Mouse (Mus musculus) forebrain, embryonic 10.5 days (tissue): Measurements from ENCODE around the gene Mbd6. TPM values are rescaled to one million over a fixed set of nuclear protein-coding genes. Genes with fewer than 3 reads are reported as not detected.
"Not testable (repeated sequence)": the region's sequence is repeated elsewhere in the genome, so short reads cannot be mapped to it uniquely, and the experiment has no call there.

ENCODE experiments used
- DNase-seq: peaks from one replicate; pipeline ENCODE4 v3.0.0-alpha.2; 2017; ENCODE audit warnings: low spot score; ENCODE audit errors: extremely low spot score
- H3K27ac ChIP-seq: fragments of 300-500 bp; sonication (generic); 2 replicates; pipeline ENCODE4 v1.5.1; 2016; ENCODE audit warnings: mild to moderate bottlenecking
- H3K27me3 ChIP-seq: fragments of 300-500 bp; sonication (generic); 2 replicates; pipeline ENCODE4 v1.6.1; 2016; ENCODE audit warnings: mild to moderate bottlenecking; ENCODE audit not compliant: poor library complexity, severe bottlenecking
- H3K36me3 ChIP-seq: fragments of 300-500 bp; sonication (generic); replicated peaks from 2 replicates; pipeline ENCODE4 v1.6.1; 2016; ENCODE audit warnings: mild to moderate bottlenecking, moderate library complexity
- H3K4me1 ChIP-seq: fragments of 300-500 bp; sonication (generic); 2 replicates; pipeline ENCODE4 v1.6.1; 2016
- H3K4me3 ChIP-seq: fragments of 300-500 bp; sonication (generic); 2 replicates; pipeline ENCODE4 v1.5.1; 2016; ENCODE audit warnings: mild to moderate bottlenecking, moderate library complexity
- H3K9me3 ChIP-seq: fragments of 300-500 bp; sonication (generic); 2 replicates; pipeline ENCODE4 v1.6.1; 2016; ENCODE audit warnings: mild to moderate bottlenecking, moderate library complexity
- WGBS: fragments of 180-500 bp; shearing (Covaris S2); methylation state at CpG from one replicate; pipeline ENCODE4 v1.1.7; 2016; 5-methylcytosine and 5-hydroxymethylcytosine counted together
- polyA plus RNA-seq: library from polyadenylated mRNA; unstranded; fragments of >200 nt; fragmentation: Nextera tagmentation; extraction: Ambion mirVana; gene quantifications from 2 replicates; pipeline ENCODE4 v1.2.1, GENCODE M21; 2016

Gene Mbd6
- polyA plus RNA-seq, 1 experiment from 2014 or later, result 9.1 TPM

DNA sequence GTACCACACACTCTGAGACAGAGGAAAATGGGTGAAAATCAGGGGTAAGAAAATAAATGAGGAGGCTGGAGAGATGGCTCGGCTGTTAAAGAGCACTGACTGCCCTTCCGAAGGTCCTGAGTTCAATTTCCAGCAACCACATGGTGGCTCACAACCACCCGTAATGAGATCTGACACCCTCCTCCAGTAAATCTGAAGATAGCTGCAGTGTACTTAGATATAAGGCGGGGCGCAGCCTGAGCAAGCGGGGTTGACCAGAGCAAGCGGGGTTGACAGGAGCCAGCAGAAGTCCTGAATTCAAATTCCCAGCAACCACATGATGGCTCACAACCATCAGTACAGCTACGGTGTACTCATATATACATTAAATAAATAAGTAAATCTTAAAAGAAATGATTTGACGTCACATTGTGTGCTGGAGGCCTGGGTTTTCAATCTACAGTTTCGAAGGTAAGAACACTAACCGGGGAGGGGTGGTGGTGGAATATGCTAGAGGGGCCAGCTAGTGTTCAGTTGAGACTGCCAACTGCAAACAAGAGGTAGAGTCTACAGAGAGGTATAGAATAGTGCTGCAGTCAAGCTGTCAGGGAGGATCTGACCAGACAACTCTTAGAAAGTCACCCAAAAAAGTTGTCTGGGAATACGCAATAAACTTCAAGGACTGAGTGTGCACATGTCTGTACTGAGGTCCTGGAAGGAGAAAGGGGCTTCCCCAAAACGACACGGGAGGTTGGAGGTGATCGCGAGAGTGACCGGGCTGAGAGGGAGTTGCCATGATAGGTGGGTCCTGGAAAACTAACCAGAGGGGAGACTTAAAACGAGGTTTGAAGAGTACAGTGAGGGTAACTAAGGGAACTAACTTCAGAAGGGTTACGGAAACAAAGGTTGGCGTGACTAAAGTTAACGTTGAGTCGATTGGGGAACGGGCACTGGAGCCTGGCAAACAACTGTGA, 22.0 kb upstream of the Mbd6 start:
- DNase-seq, result no peak
- H3K4me3 ChIP-seq, result peak overlapping the region; percentile 84
- 40% methylated on average over 23 of the region's 23 CpGs for WGBS
- peaks cover 45% of the 10 kb centered on the region for H3K36me3 ChIP-seq
- peak overlapping the region; percentile 94 for H3K27ac ChIP-seq
- H3K9me3 ChIP-seq, result no peaks in the 10 kb centered on the region
- no peaks in the 10 kb centered on the region for H3K27me3 ChIP-seq
- H3K4me1 ChIP-seq, result peaks cover 13% of the 10 kb centered on the region

DNA sequence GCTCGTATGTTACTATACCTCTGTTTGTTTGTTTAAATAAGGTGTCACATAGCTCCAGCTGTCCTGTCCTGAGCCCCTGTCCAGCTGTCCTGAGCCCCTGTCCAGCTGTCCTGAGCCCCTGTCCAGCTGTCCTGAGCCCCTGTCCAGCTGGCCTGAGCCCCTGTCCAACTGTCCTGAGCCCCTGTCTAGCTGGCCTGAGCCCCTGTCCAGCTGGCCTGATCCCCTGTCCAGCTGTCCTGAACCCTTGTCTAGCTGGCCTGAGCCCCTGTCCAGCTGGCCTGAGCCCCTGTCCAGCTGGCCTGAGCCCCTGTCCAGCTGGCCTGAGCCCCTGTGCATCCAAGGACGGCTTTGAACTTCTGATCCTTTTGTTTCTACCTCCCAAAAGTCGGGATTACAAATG, 20.3 kb upstream of the Mbd6 start:
- H3K4me3 ChIP-seq, H3K9me3 ChIP-seq, DNase-seq, H3K27ac ChIP-seq, H3K27me3 ChIP-seq: not testable (repeated sequence)
- 90% methylated on average over 3 of the region's 3 CpGs for WGBS
- H3K4me1 ChIP-seq, result peaks cover 13% of the 10 kb centered on the region
- peaks cover 62% of the 10 kb centered on the region for H3K36me3 ChIP-seq

DNA sequence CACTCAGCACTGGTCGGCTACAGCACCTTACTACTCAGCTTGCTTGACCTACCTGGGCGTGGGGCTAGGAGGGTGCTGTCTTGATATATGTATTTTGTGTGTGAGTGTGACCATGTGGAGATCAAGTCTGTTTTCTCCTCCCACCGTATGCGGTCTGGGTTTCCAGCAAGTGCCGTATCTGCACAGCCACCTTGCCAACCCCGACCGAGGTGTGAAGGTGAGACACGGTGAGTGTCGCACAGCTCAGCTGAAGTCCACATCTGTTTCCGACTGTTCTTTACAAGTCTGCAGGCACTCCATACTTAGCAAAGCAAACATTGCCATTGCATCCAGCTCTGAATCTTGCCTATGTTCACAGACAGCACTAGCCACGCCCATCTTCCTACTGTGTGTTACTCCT, 14.3 kb upstream of the Mbd6 start:
- H3K4me3 ChIP-seq, result no peak overlapping the region
- DNase-seq, result no peak
- no peaks in the 10 kb centered on the region for H3K9me3 ChIP-seq
- H3K36me3 ChIP-seq, result peaks cover 100% of the 10 kb centered on the region
- no peak overlapping the region for H3K27ac ChIP-seq
- no peaks in the 10 kb centered on the region for H3K4me1 ChIP-seq
- WGBS, result 92% methylated on average over 11 of the region's 11 CpGs
- H3K27me3 ChIP-seq, result no peaks in the 10 kb centered on the region

DNA sequence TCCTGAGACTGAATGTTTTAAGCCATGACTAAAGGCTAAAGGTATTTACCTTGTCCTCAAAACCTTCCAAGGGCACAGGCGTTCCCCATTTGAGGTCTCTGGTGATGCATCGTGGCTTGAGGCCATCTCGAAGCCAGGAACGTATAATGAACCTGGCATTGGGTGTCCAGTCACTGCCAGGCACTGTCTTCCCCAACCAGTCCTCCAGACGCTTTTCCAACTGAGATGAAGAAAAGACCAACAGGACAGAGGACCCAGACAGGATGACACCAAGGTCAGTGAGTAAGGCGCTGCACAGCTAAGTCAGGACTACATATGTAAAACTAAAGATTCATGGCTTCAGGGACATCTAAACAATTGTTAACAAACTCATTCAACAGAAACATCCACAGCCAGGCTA, 11.5 kb upstream of the Mbd6 start:
- no peak for DNase-seq
- 92% methylated on average over 6 of the region's 6 CpGs for WGBS
- H3K36me3 ChIP-seq, result peaks cover 100% of the 10 kb centered on the region
- no peaks in the 10 kb centered on the region for H3K4me1 ChIP-seq
- no peak overlapping the region for H3K27ac ChIP-seq
- H3K27me3 ChIP-seq, result no peaks in the 10 kb centered on the region
- H3K9me3 ChIP-seq, result no peaks in the 10 kb centered on the region
- no peak overlapping the region for H3K4me3 ChIP-seq

DNA sequence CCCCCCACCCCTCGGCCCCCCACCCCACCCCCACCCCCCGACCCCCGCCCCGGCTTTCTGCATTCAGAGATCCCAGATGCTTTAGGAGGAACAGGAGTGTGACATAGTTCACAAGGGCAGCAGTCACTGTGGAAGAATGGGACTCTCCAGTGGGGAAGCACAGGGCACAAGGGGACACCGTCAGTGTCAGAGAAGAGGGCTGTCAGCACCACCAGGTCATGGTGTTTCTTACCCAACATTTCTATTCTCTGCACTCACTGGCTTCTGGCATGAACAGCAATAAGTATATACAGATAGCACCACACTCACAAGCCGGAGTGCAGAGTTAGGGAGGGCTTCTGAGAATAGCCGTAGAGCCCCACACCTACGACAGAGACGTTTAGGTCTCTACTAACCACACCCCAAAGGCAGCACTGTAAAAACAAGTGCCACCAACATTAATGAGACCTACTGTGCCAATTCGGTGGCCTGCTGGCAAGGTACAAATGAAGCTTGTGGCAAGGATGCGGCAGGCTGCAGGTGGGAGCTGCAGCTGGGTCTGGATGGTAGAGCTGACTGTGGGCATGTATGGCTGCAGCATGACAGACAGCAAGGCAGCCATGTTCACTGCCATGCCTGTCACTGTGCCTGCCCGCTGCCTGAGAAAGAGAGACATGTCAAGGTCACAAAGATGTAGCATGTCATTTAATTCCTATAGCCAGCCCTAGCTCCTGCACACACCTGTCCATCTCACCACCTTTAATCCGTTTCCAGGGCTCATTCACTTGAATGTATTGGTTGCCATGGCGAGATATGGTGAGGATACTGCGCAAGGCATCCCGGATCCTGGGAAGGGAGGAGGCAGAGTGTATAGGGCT, 8.4 kb upstream of the Mbd6 start:
- no peaks in the 10 kb centered on the region for H3K9me3 ChIP-seq
- H3K4me3 ChIP-seq, result no peak overlapping the region
- peaks cover 99% of the 10 kb centered on the region for H3K36me3 ChIP-seq
- H3K27ac ChIP-seq, result no peak overlapping the region
- H3K4me1 ChIP-seq, result peaks cover 4% of the 10 kb centered on the region
- no peaks in the 10 kb centered on the region for H3K27me3 ChIP-seq
- no peak for DNase-seq
- 92% methylated on average over 16 of the region's 16 CpGs for WGBS

DNA sequence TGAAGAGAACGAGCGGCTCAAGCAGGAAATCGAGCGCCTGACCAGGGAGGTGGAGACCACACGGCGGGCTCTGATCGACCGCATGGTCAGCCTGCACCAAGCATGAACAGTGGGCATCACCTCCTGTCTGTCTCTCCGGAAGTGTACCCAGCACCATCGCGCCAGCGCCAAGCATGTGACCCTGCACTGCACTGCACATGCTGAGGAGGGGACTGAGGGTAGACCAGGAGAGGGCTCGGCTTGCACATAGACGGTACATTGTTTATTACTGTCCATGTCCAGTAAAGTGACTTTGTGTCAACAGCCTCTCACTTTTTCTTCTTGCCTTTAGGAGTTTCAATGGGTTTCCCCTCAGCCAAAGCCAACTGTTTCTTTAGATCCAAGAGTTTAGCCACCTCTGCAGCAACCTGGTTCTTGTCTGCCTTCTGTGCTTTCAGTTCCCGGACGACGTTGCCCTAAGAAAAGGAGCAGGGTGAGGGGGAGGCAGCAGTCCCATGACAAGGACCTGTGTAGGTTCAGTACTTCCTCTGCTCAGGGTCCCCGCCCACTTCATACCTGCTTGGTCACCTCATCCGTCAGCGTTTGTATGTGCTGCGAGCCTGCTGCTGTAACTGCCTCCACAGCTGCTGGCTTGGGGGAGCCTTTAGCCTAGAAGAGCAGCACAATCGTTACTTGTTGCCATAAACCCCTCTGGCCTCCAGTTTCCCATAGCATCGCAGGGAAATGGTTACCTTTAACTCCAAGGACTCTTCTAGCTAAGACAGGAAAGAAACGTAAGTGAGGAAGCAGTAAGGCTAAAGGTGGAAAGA, 7.4 kb upstream of the Mbd6 start:
- Histone ChIP-seq H3K4me3 (no peak overlapping the region), H3K36me3 (peaks cover 92% of the 10 kb centered on the region), H3K9me3 (no peaks in the 10 kb centered on the region), H3K4me1 (peaks cover 15% of the 10 kb centered on the region), H3K27me3 (no peaks in the 10 kb centered on the region), H3K27ac (no peak overlapping the region)
- no peak for DNase-seq
- 95% methylated on average over 24 of the region's 24 CpGs for WGBS

DNA sequence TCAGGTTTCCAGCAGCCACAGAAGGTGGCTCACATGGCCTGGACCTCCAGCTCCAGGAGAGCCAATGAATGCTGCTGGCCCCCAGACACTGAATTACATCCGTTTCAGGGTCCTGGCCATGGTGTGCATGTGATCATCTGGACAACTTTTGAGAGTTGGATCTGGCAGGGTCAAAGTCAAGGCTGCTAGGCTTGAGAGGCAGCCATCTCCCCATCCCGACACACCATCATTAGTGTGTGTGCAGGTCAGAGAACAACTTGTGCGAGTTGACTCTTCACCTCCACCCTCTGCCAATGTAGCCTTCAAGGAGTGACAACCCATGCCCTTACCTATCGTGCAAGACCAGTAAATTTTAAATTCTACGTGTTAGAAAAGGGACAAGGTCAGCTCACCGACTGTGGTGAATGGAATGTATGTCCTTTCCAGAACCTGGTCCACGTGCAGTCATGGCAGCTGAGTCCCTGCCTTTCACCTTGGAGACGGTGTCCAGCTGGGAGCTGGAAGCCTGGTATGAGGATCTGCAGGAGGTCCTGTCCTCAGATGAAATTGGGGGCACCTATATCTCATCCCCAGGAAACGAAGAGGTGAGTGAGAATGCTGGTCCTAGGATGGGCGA, 6.2 kb upstream of the Mbd6 start:
- peaks cover 80% of the 10 kb centered on the region for H3K36me3 ChIP-seq
- no peak overlapping the region for H3K27ac ChIP-seq
- no peak overlapping the region for H3K4me3 ChIP-seq
- DNase-seq, result no peak
- peaks cover 23% of the 10 kb centered on the region for H3K4me1 ChIP-seq
- no peaks in the 10 kb centered on the region for H3K27me3 ChIP-seq
- WGBS, result 94% methylated on average over 10 of the region's 10 CpGs
- no peaks in the 10 kb centered on the region for H3K9me3 ChIP-seq

DNA sequence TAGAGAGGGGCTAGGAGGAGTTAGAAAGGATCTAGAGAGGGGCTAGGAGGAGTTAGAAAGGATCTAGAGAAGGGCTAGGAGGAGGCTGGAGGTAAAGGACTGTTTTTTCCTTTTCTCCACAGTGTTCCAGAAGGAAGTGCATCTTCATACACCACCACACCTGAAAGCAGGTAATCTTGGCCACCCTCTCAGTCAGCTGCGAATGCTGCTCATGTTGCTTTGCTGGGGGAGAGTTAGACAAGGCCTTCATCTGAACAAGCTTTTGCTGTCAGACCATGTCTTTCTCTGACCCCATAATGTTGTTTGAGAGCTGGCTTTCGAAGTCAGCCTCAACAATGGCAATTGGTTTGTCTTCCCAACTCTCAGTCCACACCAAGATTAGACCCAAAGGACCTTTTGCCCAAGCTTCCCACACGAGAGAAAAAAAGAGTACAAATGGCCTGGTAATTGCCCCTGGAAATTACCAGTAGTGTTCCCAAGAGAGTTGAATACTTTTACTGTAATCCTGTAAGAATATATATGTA, 4.8 kb upstream of the Mbd6 start:
- WGBS, result 89% methylated on average over 3 of the region's 3 CpGs
- H3K36me3 ChIP-seq, result peaks cover 67% of the 10 kb centered on the region

DNA sequence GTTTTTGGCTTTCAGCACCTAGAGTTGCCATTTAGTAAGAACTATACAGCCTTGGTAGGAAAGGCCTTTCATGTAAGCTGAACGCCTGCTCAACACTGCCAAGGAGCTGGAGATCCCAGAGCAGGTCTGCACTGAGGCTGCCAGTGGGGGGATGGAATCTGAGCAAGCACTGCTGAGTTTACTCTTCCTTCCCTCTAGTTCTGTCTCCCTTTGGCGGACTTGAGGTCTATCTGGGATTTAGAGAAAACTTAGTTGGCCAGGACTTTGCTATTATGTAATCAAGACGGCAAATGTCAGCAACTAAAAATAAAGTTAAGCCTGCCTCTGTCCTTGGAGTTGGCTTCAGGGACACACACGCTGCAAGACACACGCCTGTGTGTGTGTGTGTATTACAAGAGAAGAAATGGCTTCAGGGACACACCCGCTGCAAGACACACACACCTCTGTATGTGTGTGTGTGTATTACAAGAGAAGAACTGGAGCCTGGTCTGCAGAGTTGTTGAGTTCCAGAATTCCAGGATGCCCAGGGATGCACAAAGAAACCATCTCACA, 4.2 kb upstream of the Mbd6 start:
- Histone ChIP-seq H3K4me1 (peaks cover 37% of the 10 kb centered on the region), H3K4me3 (no peak overlapping the region), H3K27me3 (no peaks in the 10 kb centered on the region), H3K27ac (no peak overlapping the region), H3K36me3 (peaks cover 61% of the 10 kb centered on the region), H3K9me3 (no peaks in the 10 kb centered on the region)
- WGBS, result 85% methylated on average over 6 of the region's 6 CpGs
- no peak for DNase-seq

More for the DNA sequence above, 4.8 kb upstream of the Mbd6 start:
- Histone ChIP-seq H3K4me1 (peaks cover 35% of the 10 kb centered on the region), H3K4me3 (no peak overlapping the region), H3K27me3 (no peaks in the 10 kb centered on the region), H3K27ac (no peak overlapping the region), H3K9me3 (no peaks in the 10 kb centered on the region)
- DNase-seq, result no peak

DNA sequence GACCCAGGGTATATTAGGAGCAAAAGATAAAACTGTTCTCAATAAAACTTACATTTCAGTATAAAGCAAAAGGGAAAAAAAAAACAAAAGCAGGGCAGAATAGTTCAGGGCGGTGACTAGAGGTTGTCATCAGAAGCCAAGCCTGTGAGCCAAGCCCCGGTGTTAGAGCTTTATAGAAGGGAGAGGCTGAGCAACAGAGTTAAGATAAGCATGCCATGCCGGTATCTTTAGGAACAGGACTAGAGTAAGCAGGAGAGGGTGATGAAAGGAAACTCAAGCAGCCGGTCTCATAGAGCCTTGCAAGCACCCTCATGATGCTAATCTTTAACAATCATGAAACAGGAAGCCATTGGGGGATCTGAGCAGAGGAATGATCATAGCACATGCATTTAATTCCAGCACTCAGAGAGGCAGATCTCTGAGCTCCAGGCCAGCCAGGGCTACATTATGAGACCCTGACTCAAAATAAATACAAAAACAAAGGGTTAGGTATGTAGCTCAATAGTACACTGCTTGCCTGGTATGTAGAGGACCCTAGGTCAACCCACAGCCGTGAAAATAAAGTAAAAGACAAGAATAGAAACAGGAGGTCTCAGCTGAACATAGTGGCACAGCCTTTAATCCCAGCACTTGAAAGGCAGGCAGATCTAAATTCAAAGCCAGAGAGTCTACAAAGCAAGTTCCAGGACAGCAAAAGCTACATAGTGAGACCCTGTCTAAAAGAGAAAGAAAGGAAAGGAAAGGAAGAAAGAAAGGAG, 3.2 kb upstream of the Mbd6 start:
- Histone ChIP-seq H3K27me3 (no peaks in the 10 kb centered on the region), H3K36me3 (peaks cover 58% of the 10 kb centered on the region), H3K4me3 (peak overlapping the region; percentile 79), H3K27ac (peak overlapping the region; percentile 97), H3K9me3 (no peaks in the 10 kb centered on the region), H3K4me1 (peaks cover 47% of the 10 kb centered on the region)
- WGBS, result 66% methylated on average over 5 of the region's 5 CpGs
- DNase-seq, result no peak
